Mouse (Mus musculus) embryo, embryonic 11 days (tissue): ENCODE measurements around the gene Hist1h4d.
"Not testable (repeated sequence)": the region's sequence is repeated elsewhere in the genome, so short reads cannot be mapped to it uniquely, and the experiment has no call there.

Source experiments
- DNase-seq: peaks from one replicate; pipeline ENCODE4 v3.0.0-alpha.2; 2015

The Hist1h4d gene

DNA sequence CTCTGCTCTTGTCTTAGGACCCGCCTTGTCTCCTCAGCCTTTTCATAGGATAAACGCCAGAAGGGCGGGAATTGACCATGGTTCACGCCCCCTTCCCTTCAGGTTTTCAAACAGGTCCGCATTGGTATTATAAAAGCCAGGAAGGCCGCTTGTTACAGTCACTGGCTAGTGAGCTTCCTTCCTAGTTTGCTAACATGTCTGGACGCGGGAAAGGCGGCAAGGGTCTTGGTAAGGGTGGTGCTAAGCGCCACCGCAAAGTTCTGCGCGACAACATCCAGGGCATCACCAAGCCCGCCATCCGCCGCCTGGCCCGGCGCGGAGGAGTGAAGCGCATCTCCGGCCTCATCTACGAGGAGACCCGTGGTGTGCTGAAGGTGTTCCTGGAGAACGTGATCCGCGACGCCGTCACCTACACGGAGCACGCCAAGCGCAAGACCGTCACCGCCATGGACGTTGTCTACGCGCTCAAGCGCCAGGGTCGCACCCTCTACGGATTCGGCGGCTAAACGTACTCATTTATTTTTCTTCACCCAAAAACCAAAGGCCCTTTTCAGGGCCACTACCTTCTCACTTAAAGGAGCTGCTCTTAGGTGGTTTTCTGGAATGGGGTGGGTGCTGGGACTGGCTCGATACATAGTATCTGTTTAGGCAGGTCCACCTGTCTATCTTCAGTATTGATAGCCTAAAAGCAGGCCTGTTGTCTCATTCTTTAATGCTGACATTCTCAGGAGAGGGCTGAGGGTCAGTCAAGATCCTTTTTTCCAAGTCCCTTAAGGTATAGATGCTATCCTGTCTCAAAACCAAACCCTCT lies at the start of gene Hist1h4d:
Gene Hist1h4d (plus strand): TSS at position 191 of the 811 bp plus-strand sequence.
- peak; percentile 96 for DNase-seq

DNA sequence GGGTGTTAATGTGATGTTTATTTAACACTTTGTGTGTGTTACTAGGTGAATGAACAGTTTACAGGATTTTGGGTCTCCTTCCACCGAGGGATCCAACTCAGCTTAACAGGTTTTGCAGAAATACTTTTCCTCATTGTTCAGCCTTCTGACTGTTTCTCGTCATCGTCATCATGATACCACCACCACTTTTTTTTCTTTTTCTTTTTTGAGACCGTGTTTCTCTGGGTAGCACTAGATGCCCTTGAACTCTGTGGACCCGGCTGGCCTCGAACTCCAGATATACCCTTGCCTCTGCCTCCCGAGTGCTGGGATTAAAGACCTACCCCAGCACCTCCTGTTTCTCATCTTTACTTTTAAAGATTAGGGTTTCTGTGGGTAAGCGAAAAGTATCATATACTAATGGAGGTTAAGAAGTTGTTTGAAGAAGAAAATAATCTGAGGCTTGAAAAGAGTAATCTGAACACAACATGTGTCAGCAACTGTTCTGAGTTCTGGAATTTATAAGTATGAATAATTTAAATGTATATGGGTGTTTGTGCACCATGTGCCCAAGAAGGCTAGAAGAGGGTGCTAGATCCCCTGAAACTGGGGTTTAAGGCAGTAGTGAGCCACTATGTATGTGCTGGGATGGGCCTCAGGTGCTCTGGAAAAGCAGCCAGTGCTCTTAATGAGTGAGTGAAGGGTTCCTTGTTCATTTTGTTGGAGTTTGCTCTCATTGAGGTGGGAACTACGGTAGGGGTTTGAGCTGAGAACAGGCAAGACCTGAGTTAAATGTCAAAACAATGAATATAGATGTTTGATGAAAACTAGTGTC lies 48.9 kb upstream of the Hist1h4d start:
- DNase-seq = peak; percentile 46

DNA sequence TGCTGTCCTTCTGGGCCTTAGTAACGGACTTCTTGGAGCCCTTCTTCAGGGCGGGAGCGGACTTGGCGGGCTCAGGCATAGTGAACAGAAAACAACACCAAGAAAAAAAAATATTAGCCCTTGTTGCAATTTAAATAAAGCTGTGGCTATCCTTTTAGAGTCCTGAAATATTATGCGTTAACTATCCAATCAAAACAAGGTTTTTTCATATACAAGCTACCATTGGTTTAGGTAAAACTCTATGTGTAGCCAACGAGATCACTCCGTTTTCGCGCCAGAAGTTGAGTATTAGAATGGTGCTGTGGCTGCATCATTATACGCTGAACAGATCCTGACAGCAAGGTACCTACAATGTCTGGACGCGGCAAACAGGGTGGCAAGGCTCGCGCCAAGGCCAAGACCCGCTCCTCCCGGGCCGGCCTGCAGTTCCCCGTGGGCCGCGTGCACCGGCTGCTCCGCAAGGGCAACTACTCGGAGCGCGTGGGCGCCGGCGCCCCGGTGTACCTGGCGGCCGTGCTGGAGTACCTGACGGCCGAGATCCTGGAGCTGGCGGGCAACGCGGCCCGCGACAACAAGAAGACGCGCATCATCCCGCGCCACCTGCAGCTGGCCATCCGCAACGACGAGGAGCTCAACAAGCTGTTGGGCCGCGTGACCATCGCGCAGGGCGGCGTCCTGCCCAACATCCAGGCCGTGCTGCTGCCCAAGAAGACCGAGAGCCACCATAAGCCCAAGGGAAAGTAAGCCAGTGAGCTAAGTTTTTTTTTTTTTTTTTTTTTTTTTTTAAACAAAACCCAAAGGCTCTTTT lies 47.6 kb upstream of the Hist1h4d start, which contains the start of gene Hist1h2af:
Gene Hist1h2af (plus strand): TSS at position 347 of the 808 bp plus-strand sequence.
- peak; percentile 94 for DNase-seq

DNA sequence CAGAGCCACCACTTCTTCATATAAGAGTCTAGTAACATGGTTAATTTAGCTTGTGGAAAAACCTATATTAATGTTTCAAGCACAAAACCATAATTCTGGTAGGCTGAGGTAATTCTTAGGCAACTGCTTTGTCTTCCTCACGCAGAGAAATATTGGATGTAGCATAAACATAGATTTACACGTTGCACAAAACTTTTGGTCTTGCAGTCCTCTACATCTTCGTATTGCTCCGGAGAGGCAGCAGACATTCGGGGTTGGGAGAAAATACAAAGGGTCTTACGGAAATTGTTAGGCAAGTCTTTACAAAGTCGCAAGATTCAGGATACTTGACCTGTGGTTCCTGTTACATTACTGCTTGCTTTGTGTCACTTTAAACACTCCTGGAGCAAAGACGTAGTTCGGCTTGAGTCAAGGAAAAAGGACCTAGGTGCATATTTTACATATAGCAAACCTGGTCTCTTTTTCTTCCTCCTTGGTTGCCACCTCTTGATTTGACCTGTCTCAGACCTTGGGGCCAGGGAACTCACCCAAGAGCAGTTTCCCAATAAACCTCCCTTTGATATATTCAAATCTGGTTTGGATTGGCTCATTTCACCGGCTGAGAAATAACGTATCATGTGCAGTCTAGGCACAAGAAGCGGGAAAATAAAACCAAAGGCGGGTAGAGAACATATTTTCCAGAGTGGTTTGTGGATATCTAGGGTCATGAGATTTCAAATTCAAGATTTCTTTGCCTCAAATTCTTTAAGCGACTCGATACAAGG lies 46.8 kb upstream of the Hist1h4d start:
- no peak for DNase-seq

DNA sequence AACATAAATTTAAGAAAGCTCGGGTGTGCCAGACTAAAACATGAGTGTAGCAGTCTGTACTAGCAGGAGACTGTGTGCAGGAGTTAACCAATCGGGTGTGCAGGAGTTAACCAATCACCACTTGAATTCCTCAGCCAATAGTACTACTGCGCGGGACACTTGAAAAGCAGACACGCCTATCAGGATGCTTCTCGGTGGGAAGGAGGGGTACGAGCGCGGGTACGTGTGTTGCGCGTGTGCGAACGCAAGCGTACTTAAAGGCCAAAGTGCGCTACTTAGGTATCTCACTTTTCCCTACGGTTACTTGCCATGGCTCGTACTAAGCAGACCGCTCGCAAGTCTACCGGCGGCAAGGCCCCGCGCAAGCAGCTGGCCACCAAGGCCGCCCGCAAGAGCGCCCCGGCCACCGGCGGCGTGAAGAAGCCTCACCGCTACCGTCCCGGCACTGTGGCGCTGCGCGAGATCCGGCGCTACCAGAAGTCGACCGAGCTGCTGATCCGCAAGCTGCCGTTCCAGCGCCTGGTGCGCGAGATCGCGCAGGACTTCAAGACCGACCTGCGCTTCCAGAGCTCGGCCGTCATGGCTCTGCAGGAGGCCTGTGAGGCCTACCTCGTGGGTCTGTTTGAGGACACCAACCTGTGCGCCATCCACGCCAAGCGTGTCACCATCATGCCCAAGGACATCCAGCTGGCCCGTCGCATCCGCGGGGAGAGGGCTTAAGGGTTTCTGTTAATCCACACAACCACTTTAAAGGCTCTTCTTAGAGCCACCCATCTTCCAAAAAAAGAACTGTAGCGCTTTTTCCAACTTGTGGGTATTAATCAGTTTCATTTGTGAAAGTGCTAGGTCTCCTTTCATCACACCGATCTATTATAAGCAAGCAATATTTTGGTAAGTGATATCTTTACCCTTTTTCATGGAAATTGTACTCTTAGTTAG lies 46.0 kb upstream of the Hist1h4d start, which contains the start of gene Hist1h3g:
Gene Hist1h3g (plus strand): TSS at position 286 of the 939 bp plus-strand sequence.
- DNase-seq = peak; percentile 96

DNA sequence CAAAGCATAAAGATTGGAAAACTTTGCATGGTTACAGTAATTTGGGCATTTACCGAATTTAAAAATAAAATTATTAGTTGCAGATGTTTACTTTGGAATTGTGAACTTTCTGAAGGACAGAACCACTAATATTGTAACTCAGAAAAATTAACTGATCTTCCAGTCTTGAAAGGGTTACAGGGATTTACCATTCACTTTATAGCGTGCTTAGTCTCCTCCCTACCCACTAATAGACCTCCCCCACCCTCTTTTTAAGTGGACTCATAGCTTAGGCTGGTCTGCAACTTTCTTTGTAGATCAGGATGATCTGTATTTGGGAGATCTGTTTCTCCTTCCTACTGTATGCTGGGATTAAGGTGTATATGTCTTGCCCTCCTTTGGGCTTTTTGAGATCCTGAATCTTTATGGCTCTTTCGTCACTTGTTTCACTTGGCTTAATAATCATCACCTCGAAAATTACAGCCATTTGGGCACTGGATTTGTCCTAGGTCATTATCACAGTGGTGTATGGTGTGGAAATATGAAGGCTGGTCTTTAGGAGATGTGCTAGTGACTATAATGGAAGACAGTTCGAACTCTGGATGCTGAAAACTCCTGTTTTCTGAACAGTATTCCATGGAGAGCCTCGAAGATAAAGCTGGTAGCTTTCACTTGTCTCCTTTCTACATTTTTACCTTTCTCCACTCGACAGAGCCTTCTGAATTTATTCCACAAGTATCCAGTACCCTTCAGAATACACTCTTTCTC lies 45.1 kb upstream of the Hist1h4d start:
- DNase-seq = peak; percentile 50

DNA sequence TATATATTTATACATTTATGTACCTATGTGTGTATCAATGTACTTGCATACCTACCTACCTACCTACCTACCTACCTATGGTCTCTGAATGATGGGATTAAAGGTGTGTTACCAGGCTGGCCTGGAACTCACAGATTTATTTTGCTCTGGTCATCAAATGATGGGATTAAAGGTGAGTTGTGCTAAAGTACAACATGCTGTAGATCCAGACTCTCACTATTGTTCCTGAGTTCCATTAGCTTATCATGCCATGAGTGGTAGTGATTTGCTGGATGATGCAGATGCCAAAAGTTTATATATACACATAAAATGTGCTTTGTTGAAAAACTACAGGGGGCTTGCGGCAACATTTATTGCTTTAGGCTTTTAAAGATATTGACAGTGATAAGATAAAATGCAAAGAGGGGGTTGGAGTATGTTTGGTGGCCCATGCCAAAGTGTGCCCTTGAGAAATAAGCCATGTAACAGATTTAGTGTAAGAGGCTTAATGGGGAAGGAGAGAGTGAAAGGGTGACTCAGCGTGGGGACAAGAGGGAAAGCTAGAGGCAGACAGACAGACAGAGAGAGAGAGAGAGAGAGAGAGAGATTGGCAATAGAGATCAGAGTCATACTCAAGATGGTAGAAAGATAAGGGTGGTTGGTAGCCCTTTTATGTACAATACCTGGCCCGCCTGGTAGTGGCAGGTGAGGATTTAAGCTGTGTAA lies 44.2 kb upstream of the Hist1h4d start:
- no peak for DNase-seq

DNA sequence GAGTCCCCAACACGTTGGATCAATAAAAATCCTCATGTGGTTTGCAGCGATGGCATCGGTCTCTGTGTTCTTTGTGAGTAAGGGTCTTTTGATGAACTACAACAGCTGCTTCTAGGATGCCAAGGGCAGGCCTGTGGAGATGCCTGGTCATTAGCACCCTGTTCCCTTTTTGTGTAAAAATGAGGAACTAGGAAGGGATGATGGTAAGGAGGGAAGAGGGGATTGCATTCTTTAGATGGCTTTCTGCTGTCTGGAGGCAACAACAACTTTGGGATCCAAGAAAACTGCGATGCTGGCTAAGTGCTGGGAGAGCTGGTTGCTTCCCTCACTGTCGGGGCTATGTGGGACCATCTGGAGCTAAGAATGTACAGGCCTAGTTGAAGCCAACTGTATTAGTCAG lies 43.1 kb upstream of the Hist1h4d start:
- DNase-seq = no peak

DNA sequence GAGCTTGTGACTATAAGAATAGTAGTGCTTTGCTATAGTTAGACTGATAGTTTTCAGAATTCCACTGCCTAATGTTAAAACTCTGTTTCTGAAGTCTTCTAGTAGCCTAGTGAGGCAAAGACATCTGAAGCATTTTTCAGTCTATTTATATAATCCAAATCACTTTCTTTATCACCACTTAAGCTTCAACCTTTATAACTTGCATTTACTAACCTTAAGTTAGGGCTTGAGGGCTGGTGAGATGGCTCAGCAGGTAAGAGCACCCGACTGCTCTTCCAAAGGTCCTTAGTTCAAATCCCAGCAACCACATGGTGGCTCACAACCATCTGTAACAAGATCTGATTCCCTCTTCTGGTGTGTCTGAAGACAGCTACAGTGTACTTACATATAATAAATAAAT lies 41.6 kb upstream of the Hist1h4d start:
- not testable (repeated sequence) for DNase-seq

DNA sequence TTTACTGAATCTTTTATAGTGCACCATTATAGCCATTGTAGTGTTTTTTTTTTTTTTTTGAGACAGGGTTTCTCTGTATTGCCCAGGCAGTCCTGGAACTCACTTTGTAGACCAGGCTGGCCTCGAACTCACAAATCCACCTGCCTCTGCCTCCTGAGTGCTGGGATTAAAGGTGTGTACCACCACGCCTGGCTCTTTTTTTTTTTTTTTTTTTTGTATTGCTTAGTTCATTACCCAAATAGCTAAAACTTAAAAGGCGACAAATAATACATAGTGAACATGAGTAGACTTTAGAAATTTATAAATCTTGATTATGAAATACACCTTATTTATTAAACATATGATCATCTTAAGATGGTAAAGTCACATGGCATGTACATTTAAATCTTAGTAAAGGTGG lies 39.9 kb upstream of the Hist1h4d start:
- no peak for DNase-seq

DNA sequence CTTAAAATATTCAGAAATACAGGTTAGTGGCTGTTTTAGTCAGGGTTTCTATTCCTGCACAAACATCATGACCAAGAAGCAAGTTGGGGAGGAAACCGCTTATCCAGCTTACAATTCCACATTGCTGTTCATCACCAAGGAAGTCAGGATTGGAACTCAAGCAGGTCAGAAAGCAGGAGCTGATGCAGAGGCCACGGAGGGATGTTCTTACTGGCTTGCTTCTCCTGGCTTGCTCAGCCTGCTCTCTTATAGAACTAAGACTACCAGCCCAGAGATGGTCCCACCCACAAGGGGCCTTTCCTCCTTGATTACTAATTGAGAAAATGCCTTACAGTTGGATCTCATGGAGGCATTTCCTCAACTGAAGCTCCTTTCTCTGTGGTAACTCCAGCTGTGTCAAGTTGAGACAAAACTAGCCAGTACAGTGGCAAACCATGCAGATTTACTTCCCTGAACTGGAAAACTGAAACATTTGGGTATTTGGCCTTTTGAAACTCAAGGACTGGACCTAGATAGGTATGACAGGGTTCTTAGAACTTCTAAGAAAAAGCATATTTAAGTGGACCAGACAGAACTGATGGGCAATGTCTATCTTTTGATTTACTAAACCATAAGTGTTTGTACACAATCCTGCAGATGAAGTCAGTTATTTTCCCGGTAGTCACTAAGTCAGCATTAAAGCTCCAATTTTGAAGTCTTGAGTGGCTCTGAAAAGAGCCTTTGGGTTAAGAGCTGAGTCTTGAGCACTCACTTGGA lies 39.0 kb upstream of the Hist1h4d start:
- not testable (repeated sequence) for DNase-seq

DNA sequence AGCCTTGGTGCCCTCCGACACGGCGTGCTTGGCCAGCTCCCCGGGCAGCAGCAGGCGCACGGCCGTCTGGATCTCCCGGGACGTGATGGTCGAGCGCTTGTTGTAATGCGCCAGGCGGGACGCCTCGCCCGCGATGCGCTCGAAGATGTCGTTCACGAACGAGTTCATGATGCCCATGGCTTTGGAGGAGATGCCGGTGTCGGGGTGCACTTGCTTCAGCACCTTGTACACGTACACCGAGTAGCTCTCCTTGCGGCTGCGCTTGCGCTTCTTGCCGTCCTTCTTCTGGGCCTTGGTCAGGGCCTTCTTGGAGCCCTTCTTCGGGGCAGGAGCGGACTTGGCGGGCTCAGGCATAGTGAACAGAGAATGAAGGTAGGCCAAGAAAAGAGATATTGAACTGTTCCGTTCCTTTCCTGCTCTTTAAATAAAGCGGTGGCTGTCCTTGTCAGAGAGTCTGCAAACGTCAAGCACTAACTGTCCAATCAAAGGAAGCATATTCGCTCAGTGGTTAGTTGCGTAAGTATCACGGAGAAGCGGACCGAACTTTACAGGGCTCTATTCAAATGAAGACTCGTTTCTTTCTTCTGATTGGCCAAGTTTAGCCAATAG lies 38.3 kb upstream of the Hist1h4d start, which contains the start of gene Hist1h2bh:
Gene Hist1h2bh (minus strand): TSS at position 394 of the 609 bp plus-strand sequence.
- peak; percentile 93 for DNase-seq

DNA sequence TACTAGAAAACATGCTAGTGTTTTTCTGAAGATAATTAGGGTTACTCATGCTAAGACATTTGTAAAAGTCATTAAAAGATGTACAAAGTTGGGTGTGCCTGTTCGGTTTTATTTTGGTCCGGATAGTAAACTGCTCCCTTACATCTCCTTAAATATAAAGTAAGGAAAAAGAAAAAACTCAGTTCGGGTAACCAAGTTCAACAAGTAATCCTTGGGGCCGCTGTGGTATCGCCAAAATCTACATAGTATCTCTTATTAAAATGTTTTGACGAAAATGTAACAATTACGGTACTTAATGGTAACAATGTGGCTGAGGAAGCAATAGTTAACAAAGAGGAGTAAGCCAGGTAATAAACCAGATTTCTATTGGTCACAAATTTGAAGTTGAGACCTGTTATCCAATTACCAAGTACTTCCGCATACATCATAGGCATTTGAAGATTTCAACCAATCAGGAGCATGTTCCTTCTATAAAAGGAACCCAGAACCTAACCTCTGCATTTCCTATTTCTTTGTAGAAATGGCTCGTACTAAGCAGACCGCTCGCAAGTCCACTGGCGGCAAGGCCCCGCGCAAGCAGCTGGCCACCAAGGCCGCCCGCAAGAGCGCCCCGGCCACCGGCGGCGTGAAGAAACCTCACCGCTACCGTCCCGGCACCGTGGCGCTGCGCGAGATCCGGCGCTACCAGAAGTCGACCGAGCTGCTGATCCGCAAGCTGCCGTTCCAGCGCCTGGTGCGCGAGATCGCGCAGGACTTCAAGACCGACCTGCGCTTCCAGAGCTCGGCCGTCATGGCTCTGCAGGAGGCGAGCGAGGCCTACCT lies 37.2 kb upstream of the Hist1h4d start, which contains the start of gene Hist1h3f:
Gene Hist1h3f (plus strand): TSS at position 88 of the 822 bp plus-strand sequence.
- peak; percentile 94 for DNase-seq

DNA sequence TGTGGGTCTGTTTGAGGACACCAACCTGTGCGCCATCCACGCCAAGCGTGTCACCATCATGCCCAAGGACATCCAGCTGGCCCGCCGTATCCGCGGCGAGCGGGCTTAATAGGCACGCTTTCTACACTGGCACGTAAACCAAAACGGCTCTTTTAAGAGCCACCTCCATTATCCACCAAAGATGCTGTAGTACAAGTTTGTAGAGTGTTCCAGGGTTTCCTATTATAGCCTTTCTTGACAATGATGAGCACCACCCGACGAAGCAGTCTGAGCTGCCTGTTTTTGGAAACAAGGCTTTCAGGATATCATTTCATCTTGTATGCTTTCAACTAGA lies 36.6 kb upstream of the Hist1h4d start:
- not testable (repeated sequence) for DNase-seq

DNA sequence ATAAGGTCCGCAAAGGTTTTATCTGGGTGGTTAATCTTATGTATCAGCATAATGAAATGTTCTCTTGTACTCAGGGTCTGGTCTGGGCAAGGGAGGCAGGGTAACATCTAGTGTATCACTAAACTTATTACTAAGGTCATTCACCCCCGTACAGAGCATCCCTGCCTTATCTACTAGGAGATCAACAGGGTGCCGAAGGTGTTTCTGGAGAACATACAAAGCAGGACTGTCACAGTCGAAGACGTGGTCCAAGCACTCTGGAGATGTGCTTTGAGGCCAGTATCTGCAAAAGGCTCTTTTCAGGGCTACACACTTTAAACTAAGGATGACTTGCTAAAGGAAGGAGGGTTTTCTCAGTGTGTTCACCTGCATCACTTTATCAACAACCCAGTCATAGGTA lies 34.7 kb upstream of the Hist1h4d start:
- DNase-seq = no peak

DNA sequence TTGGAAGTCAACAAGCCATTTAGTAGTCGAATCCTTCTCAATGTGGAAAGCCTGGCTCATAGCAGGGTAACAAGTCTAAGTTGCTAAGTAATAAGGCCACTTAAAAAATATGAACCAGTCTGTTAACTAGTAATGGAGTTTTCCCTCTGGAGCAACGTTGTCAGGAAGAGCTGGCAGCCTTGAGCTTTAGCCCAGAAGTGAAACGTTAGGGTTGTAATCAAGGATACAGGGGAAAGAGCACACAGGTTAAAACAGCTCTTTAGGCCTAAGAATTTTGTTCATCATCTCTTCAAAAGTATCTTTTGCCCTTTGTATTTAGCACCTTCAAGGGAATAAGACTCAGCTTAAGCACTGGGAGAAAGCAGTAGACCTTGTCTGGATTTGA lies 30.6 kb upstream of the Hist1h4d start:
- DNase-seq = peak; percentile 55

DNA sequence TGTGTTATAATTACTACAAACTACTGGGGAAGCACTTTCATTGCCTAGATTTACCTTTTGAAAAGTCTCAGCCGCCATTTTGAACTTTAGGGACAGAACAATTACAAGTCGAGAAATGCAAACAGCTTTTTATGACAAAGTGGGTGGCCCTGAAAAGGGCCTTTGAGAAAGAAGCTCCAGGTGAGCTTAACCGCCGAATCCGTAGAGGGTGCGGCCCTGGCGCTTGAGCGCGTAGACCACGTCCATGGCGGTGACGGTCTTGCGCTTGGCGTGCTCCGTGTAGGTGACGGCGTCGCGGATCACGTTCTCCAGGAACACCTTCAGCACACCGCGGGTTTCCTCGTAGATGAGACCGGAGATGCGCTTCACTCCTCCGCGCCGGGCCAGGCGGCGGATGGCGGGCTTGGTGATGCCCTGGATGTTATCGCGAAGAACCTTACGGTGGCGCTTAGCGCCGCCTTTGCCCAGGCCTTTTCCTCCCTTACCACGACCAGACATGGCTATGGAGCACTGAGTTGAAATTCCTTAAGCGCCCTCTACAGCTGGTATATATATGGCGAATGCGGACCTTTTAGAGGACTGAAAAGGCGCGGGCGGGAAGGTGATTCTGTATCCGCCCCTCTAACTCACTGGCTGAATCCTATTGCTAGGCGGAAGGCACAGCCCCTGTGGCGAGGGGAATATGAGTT lies 30.1 kb upstream of the Hist1h4d start, which contains the start of gene Hist1h4f:
Gene Hist1h4f (minus strand): TSS at position 503 of the 689 bp plus-strand sequence.
- peak; percentile 95 for DNase-seq
